Mouse (Mus musculus) neural tube, embryonic 12.5 days (tissue): ENCODE data around the gene Wdr6. TPM values are rescaled to one million over a fixed set of nuclear protein-coding genes. Genes with fewer than 3 reads are reported as not detected.

ENCODE experiments used
- ATAC-seq: fragments of 200-750 bp; cut with Nextera tagmentation; 2 replicates; pipeline ENCODE4 v1.8.0; 2017; ENCODE audit warnings: low read depth, mild to moderate bottlenecking, moderate TSS enrichment, moderate library complexity; ENCODE audit not compliant: low FRiP score
- H3K27ac ChIP-seq: fragments of 300-500 bp; sonication (generic); 2 replicates; pipeline ENCODE4 v1.5.1; 2016
- H3K27me3 ChIP-seq: fragments of 300-500 bp; sonication (generic); replicated peaks from 2 replicates; pipeline ENCODE4 v1.6.1; 2016; ENCODE audit warnings: mild to moderate bottlenecking
- H3K36me3 ChIP-seq: fragments of 300-500 bp; sonication (generic); 2 replicates; pipeline ENCODE4 v1.6.1; 2016; ENCODE audit warnings: mild to moderate bottlenecking
- H3K4me1 ChIP-seq: fragments of 300-500 bp; sonication (generic); 2 replicates; pipeline ENCODE4 v1.6.1; 2016
- H3K4me2 ChIP-seq: fragments of 300-500 bp; sonication (generic); replicated peaks from 2 replicates; pipeline ENCODE4 v1.6.1; 2016; ENCODE audit warnings: mild to moderate bottlenecking
- H3K4me3 ChIP-seq: fragments of 300-500 bp; sonication (generic); 2 replicates; pipeline ENCODE4 v1.5.1; 2016
- H3K9ac ChIP-seq: fragments of 300-500 bp; sonication (generic); 2 replicates; pipeline ENCODE4 v1.6.1; 2016; ENCODE audit warnings: mild to moderate bottlenecking
- H3K9me3 ChIP-seq: fragments of 300-500 bp; sonication (generic); 2 replicates; pipeline ENCODE4 v1.6.1; 2016; ENCODE audit warnings: mild to moderate bottlenecking
- WGBS: fragments of 180-500 bp; shearing (Covaris S2); methylation state at CpG from one replicate; pipeline ENCODE4 v1.1.7; 2016; 5-methylcytosine and 5-hydroxymethylcytosine counted together
- microRNA counts: library from miRNA; unstranded; fragments of <30 nt; microRNA quantifications from one replicate; lab custom pipeline; 2017
- microRNA-seq: library from miRNA; unstranded; fragments of <30 nt; microRNA quantifications from one replicate; pipeline ENCODE4, GENCODE M21; 2017
- polyA plus RNA-seq: library from polyadenylated mRNA; unstranded; fragments of >200 nt; fragmentation: Nextera tagmentation; extraction: Ambion mirVana; gene quantifications from 2 replicates; pipeline ENCODE4 v1.2.1, GENCODE M21; 2016

The Wdr6 gene
- polyA plus RNA-seq, 1 experiment from 2014 or later: 286 TPM

DNA sequence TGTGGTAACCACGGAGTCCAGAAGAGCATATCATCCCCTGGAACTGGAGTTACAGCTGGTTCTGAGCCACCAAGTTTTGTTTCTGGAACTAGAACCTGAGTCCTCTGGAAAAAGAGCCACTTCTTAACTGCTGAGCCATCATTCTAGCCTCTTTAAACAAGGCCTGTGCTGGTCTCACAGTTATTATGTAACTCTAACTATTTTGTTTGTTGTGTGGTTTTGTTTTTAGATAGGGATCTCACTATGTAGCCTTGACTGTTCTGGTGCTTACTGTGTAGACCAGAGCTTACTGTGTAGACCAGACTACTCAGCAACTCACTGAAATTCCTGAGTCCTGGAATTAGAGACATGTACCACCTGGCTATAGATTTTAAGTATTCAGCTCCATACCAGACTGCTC lies 31.7 kb downstream of the Wdr6 start:
- no peak overlapping the region for H3K27ac ChIP-seq
- no peak for ATAC-seq
- H3K9ac ChIP-seq: no peak overlapping the region
- WGBS: 91% methylated on average over 1 of the region's 1 CpGs
- no peaks in the 10 kb centered on the region for H3K27me3 ChIP-seq
- peaks cover 76% of the 10 kb centered on the region for H3K36me3 ChIP-seq
- no peak overlapping the region for H3K4me2 ChIP-seq
- no peaks in the 10 kb centered on the region for H3K4me1 ChIP-seq
- H3K4me3 ChIP-seq: no peak overlapping the region
- H3K9me3 ChIP-seq: no peaks in the 10 kb centered on the region

- H3K9me3 ChIP-seq: no peaks in the 10 kb centered on the region
- WGBS: 98% methylated on average over 3 of the region's 3 CpGs
Observed at GRCm38 (mm10) chr9:108545986-108546385, 32.6 kb downstream of the Wdr6 start.

GRCm38 (mm10) chr9:108540846-108541245 lies 37.7 kb downstream of the Wdr6 start:
- Histone ChIP-seq H3K4me1 (no peaks in the 10 kb centered on the region), H3K27ac (no peak overlapping the region), H3K4me2 (no peak overlapping the region), H3K4me3 (no peak overlapping the region), H3K9ac (no peak overlapping the region), H3K36me3 (peaks cover 82% of the 10 kb centered on the region), H3K27me3 (no peaks in the 10 kb centered on the region), H3K9me3 (no peaks in the 10 kb centered on the region)
- ATAC-seq: no peak

More at GRCm38 (mm10) chr9:108545986-108546385, 32.6 kb downstream of the Wdr6 start:
- Histone ChIP-seq H3K4me1 (no peaks in the 10 kb centered on the region), H3K4me2 (no peak overlapping the region), H3K4me3 (no peak overlapping the region), H3K9ac (no peak overlapping the region), H3K36me3 (peaks cover 85% of the 10 kb centered on the region), H3K27ac (no peak overlapping the region), H3K27me3 (no peaks in the 10 kb centered on the region)
- no peak for ATAC-seq

GRCm38 (mm10) chr9:108531496-108531895 lies 47.0 kb downstream of the Wdr6 start:
- no peak overlapping the region for H3K4me2 ChIP-seq
- H3K9ac ChIP-seq: no peak overlapping the region
- no peak overlapping the region for H3K4me3 ChIP-seq
- no peak for ATAC-seq
- H3K27ac ChIP-seq: no peak overlapping the region
- no peaks in the 10 kb centered on the region for H3K4me1 ChIP-seq
- 93% methylated on average over 1 of the region's 1 CpGs for WGBS
- peaks cover 78% of the 10 kb centered on the region for H3K36me3 ChIP-seq
- H3K9me3 ChIP-seq: no peaks in the 10 kb centered on the region
- no peaks in the 10 kb centered on the region for H3K27me3 ChIP-seq

- Histone ChIP-seq H3K27me3 (no peaks in the 10 kb centered on the region), H3K4me2 (no peak overlapping the region), H3K9ac (no peak overlapping the region), H3K27ac (no peak overlapping the region), H3K9me3 (no peaks in the 10 kb centered on the region), H3K36me3 (peaks cover 72% of the 10 kb centered on the region), H3K4me3 (no peak overlapping the region), H3K4me1 (no peaks in the 10 kb centered on the region)
- ATAC-seq: no peak
- 97% methylated on average over 1 of the region's 1 CpGs for WGBS
Observed at GRCm38 (mm10) chr9:108530954-108531353, 47.6 kb downstream of the Wdr6 start.

DNA sequence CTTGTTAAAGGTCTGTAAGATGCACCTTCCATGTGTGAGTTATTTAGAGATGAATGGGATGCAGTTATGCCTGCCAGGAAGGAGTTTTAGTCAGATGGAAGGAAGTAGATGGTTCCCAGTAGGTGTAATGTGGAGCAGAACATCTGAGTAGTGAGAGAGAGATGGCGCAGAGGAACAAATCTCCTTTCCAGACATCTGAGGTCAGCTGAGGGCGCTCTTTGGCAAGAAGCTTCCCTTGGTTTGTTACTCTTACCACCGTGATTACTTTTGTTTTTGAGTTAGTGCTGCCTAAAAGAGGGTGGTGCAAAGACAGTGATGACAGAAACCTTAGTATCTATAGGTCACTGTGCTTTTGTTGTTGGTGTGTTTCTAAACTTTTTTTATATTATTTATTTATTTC lies 53.1 kb downstream of the Wdr6 start:
- Histone ChIP-seq H3K27ac (no peak overlapping the region), H3K4me1 (peaks cover 5% of the 10 kb centered on the region; the same call in 1 of the 2 replicates), H3K36me3 (peaks cover 27% of the 10 kb centered on the region), H3K9ac (no peak overlapping the region), H3K27me3 (no peaks in the 10 kb centered on the region), H3K4me2 (no peak overlapping the region), H3K4me3 (no peak overlapping the region), H3K9me3 (no peaks in the 10 kb centered on the region)
- 86% methylated on average over 3 of the region's 3 CpGs for WGBS
- ATAC-seq: no peak

DNA sequence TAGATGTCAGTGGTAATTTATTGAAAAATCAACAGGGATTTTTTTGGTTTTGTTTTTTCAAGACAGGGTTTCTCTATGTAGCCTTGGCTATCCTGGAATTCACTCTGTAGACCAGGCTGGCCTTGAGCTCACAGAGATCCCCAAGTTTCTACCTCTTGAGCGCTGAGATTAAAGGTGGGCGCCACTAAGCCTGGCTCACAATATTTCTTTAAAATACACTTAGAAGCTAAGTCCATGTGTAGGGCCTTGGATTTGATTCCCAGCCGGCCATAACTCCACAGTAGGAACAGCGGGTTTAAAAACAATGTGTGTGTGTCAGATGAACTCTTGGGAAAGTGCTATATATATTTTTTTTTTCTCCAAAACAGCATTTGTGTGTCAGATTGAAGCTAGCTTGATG lies 55.2 kb downstream of the Wdr6 start:
- H3K4me1 ChIP-seq: peaks cover 14% of the 10 kb centered on the region
- no peak overlapping the region for H3K27ac ChIP-seq
- ATAC-seq: no peak
- no peak overlapping the region for H3K9ac ChIP-seq
- H3K4me3 ChIP-seq: no peak overlapping the region
- no peak overlapping the region for H3K4me2 ChIP-seq
- no peaks in the 10 kb centered on the region for H3K27me3 ChIP-seq
- H3K9me3 ChIP-seq: no peaks in the 10 kb centered on the region
- 94% methylated on average over 4 of the region's 4 CpGs for WGBS
- H3K36me3 ChIP-seq: peaks cover 6% of the 10 kb centered on the region

MicroRNAs encoded within 50 kb of the gene (microRNA counts, 519-probe panel; counts per million panel counts)
- microRNA mmu-miR-191 (lab: Ali Mortazavi, UCI): 5,174 counts per million, percentile 84 among the panel's probes with 10 or more counts
- 4,159 counts per million, percentile 77 among the panel's probes with 10 or more counts for microRNA mmu-miR-425 (lab: Ali Mortazavi, UCI)

Small RNAs within 50 kb of the gene (microRNA-seq; reads per million reads assigned to microRNA genes)
- not detected for gene Gm24083
- not detected for gene Mir191
- 1,025 reads per million, percentile 78 among the genes with 10 or more reads in this experiment for gene Mir425

Other genes with a start within 250 kb of the Wdr6 start
- 656 and 664 TPM in 2 replicates for gene Gpx1, start 239.8 kb downstream of the Wdr6 start, polyA plus RNA-seq
- 124 and 138 TPM in 2 replicates for gene Usp4, start 230.9 kb downstream of the Wdr6 start, polyA plus RNA-seq
- gene 1700102P08Rik, start 185.9 kb downstream of the Wdr6 start, polyA plus RNA-seq: 1.3 and 1.7 TPM in 2 replicates
- 0.80 and 0.84 TPM in 2 replicates for gene Ccdc36, start 150.3 kb downstream of the Wdr6 start, polyA plus RNA-seq
- not detected in 2 replicates for gene BC048562, start 142.3 kb downstream of the Wdr6 start, polyA plus RNA-seq
- 44.8 and 49.4 TPM in 2 replicates for gene Ccdc71, start 118.2 kb downstream of the Wdr6 start, polyA plus RNA-seq
- gene Klhdc8b, start 117.2 kb downstream of the Wdr6 start, polyA plus RNA-seq: 51.1 and 63.4 TPM in 2 replicates
- 28.6 and 29.4 TPM in 2 replicates for gene Lamb2, start 99.0 kb downstream of the Wdr6 start, polyA plus RNA-seq
- 104 TPM in 2 replicates for gene Usp19, start 88.1 kb downstream of the Wdr6 start, polyA plus RNA-seq
- 86.9 and 89.9 TPM in 2 replicates for gene Qars, start 71.0 kb downstream of the Wdr6 start, polyA plus RNA-seq
- 162 and 164 TPM in 2 replicates for gene Qrich1, start 61.9 kb downstream of the Wdr6 start, polyA plus RNA-seq
- gene Impdh2, start 18.5 kb downstream of the Wdr6 start, polyA plus RNA-seq: 124 and 134 TPM in 2 replicates
- 67.3 and 69.0 TPM in 2 replicates for gene Ndufaf3, start 11.3 kb downstream of the Wdr6 start, polyA plus RNA-seq
- 240 and 254 TPM in 2 replicates for gene Dalrd3, start 8.9 kb downstream of the Wdr6 start, polyA plus RNA-seq
- gene P4htm, start 18.9 kb upstream of the Wdr6 start, polyA plus RNA-seq: 20.9 and 21.3 TPM in 2 replicates
- gene Arih2, start 70.6 kb upstream of the Wdr6 start, polyA plus RNA-seq: 56.2 and 57.2 TPM in 2 replicates
- gene Slc25a20, start 83.3 kb upstream of the Wdr6 start, polyA plus RNA-seq: 40.1 and 41.8 TPM in 2 replicates
- gene Prkar2a, start 110.6 kb upstream of the Wdr6 start, polyA plus RNA-seq: 59.2 and 66.4 TPM in 2 replicates
- 167 and 170 TPM in 2 replicates for gene Ip6k2, start 205.1 kb upstream of the Wdr6 start, polyA plus RNA-seq
- gene Nckipsd, start 229.6 kb upstream of the Wdr6 start, polyA plus RNA-seq: 16.4 and 23.6 TPM in 2 replicates
- gene Celsr3, start 247.6 kb upstream of the Wdr6 start, polyA plus RNA-seq: 12.1 and 14.3 TPM in 2 replicates